Mouse (Mus musculus) frontal cortex, adult (tissue): ENCODE data around the gene Plce1.

Source experiments
- ATAC-seq: cut with Nextera tagmentation; 2 replicates; pipeline ENCODE4 v1.9.2; 2017; ENCODE audit warnings: mild to moderate bottlenecking, moderate library complexity, mixed read lengths; ENCODE audit not compliant: low TSS enrichment

The Plce1 gene

DNA sequence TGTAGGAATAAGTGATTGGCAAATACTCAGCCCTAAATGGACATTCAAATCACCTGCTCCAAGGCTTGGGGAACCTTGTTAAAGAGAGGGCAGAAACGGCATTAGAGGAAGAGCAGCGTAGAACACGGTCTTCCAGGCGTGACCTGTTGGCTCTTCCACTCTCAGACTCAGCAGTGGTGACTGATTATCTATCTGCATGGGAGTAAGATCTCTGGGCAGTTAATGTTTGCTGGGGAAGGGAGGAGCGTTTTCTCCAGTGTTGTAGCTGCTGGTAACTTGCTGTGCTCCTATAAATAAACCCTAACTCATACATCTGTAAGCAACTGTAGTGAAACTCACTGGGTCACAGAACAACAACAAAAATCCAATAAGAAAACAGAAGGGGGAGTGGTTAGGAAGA is 108.6 kb downstream of the Plce1 start:
- ATAC-seq = no peak

DNA sequence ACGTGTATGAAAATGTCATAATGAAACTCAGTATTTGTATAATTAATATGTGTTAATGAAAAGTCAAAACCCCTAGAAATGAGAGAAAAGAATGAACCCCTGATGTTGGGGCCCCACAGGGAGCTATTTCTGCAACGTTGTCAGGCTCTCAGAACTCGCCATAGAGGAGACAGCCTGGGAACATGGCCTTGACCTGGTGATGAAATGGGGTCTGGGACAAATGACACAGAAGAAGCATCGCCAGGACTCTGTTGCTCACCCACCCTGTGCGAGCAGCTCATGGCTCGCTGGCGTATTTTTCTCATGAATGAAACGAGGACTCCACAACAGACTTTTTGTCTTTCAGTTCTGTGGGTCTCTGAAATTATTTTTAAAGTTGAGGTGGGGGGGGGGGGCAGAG is 109.0 kb downstream of the Plce1 start:
- no peak for ATAC-seq

DNA sequence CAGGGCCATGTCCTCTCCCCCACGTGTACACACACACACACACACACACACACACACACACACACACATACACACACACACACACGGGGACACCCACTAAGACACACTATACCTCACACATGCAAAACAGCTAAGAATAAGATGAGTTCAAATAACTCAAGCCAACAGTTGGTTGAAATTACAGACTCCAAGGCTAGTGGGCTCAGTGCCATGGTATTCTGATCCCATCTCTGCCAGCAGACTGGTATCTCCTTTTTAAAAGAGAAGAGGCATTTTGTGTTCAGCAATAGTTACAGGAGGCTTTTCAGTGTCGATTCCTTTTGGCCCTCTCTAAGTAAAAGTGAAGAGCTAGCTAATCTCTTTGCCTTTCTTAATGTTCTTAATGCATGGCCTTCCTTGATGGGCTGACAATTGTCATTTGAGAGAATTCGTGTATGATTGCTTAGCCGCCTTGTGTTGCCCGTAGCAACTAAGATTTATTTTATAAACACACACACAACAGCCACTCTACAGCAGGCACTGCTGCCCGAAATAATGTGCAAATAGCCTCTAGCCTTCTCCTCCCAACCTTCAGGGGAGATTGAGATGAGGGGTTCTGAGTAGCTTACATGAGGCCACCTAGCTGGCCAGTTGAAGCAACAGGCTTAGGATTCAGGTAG is 111.8 kb downstream of the Plce1 start:
- ATAC-seq = no peak

DNA sequence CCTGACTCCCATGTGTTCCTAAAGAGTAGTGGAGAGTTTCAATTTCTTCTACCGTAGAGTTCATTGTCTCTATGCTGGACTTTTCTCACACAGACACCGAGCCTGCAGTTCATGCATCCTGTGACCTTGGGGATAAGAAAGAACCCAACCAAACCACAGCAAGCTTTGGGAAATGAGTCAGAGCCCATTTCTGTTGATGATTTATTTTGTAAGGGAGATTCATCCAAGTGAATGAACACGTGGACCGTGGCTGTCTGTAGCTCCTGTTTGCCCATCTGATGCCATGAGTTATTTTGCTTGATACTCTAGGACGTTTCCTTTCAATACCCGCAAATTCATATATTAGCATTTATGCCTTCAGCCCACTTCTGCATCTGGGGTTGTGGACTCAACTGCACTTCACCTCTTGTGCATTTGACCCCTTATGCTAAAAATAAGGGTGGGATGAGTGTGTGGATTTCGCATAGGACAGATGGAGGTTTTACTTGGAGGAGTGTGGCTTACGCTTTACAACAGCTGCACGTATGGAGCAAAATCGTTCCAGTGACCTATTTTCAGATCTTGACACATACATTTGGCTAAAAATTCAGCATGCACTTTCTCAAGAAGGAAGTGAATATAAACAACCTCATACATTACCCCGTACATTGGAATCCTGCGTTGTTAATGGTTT is 112.5 kb downstream of the Plce1 start:
- peak; percentile 47; the same call in 1 of the 2 replicates for ATAC-seq

DNA sequence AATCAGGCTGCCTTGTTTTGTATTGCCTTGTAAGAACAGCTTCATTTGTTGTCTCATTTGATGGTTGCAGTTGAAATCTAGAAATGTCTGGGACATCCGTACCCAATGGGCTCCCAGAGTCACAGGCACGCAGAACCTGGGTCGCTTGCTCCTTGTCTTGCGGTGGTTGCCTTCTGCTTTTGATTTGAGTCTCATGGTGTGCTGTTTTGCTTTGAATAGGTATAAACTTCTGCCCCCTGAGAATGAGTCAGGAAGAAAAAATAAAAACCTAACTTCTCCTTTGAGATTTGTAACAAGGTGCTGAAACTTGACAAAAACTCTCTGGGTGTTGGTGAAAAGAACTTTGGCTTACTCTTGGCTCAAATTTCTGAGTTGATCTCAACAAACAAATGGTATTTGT is 115.2 kb downstream of the Plce1 start:
- ATAC-seq = no peak

DNA sequence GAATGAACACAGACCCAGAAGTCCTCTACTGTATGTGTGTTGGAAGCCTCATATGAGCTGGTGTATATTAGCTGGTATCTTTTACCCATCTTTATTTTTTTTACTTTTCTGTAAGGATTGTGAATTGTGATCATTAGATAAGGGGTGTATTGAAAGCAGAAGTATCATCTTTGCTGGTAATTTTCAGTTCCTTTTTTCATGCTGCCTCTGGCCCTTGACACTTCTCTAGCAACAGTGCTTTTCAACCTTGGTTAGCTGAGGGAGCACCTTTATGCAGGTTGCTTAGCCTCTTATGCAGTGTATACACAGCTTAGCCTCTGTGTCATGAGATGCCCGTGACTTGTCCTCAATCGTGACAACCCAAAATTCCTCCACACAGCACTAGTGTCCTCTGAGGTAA is 116.5 kb downstream of the Plce1 start:
- ATAC-seq = no peak

DNA sequence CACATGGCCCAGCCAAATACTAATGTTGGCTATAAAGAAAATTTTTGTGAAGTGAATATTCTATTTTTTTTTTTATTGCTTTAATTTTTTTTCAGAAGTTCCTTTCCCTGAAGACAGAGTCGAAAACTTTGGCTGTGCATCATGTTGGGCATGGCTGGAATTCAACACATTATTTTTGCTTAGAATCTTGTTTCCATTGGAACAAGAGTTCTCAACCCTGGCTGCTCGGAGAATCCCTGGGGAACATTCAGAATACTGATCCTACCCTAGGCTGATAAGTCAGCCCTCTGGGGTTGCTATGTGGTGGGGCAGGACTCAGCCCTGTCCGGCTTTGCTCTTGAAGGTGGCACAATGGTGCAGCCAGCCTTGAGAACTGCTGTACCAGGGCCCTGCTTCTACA is 118.1 kb downstream of the Plce1 start:
- no peak for ATAC-seq

DNA sequence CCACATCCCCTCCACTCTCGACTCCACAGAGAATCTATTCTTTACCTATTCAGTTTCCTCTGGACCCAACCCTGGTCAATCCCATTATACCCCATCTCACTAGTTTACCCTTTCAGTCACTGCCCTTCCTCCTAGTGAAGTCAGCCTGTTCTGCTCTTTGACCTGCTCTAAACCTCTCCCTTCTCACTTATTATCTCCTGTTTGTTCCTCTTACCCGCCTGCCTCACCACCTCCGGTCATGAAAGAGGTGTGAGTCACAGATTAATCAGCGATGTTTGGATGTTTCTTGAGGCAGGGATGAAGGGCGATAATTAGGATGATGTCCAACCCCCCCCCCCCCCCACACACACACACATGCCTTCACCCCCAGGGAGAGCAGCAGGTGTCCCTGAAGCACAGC is 120.2 kb downstream of the Plce1 start:
- ATAC-seq = no peak

DNA sequence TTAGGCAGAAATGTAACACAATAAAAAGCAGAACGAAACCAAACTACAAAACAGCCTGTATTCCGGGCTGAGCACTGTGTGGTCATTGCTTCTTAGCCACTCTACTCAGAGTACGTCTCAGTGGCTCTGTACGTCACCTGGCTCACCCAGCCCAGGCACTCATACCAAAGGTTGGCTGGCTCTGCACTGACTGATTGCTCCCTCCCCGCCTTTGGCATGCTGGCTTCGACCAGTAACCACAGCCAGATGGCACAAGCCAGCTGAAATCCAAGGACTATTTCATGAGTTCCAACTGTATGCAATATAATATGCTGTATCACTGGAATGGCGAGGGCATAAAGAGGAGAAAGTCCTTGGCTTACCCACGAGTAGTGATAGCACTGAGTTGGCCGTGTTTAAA is 121.9 kb downstream of the Plce1 start:
- no peak for ATAC-seq

DNA sequence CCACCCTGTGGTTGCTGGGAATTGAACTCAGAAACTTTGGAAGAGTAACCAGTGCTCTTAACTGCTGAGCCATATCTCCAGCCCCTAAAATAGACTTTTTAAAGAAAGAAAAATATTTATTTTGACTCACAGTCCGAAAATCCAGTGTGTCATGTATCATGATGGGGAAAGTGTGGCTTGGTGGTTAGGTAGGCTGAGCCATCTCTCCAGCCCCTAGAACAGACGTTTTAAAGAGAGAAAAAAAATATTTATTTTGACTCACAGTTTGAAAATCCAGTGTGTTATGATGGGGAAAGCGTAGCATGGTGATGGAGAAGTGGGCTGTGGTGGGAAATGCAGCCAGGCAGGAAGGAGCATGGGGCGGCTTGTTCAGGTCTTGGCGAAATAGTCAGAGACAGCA is 126.3 kb downstream of the Plce1 start:
- no peak for ATAC-seq

DNA sequence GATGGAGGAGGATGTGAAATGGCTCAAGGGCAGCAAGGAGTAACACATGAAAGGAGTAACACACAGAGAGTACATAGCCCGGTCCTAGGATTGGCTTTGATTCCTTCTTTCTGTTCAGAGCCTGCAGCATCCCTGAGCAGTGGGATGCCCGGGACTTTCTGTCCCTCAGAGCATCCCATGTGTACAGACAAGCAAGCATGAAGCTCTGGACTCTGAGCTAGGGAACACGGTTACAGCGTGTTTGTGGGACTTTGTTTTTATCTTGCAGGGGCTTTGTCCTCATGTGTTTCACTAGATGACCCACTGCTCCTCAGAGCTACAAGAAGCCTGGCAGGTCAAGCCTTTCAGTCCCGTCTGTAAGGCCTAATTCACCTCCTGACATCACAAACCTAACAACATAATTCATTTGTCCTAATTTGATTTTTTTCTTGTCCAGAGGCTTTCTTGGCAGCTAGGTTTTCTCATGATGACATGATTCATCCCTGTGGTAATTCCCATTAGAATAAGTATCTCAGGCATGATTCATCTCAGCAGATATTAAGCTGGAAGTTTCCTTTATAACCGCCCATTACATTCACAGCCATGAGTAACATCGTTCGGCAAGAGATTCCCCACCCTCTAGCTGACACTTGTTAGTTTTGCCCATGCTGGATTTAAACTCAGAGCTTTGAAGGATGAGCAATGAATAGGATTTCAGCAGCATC is 128.2 kb downstream of the Plce1 start:
- ATAC-seq = no peak

DNA sequence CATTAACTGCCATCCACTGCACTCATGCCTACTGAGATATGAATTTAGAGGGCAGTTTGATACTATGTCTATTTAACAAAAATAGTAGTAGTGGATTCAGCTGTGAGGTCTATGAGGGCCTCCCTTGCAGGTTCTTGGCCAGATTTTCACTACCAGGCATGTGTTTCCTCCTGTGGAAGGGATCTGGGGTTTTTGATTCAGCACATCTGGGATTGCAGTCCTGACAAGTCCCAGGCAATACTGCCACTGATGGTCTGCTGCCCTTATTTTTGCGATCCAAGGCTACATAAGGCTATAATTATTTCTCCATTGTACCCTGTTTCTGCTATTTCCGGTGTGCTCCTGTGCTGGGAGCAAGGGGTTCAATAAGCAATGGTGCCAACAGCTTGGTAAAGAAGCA is 129.4 kb downstream of the Plce1 start:
- ATAC-seq = no peak

DNA sequence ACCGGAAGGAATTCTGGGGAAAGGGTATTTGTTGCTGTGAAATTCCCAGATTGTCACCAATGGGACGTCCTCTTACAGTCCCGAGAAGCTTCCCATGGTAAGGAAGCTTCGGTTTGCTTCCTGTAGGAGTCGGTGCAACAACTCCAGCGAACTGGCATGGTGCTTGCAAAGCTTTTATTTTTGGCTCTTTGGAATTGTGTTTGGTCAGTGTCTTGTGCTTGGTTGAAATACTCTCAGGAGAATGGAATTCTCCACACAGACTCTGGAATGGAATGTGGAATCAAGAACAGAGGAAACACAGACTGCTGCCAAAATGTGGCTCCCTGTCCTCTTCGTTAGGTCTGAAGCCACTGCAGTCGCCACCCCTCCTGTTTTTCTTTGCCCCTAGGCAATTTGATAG is 129.9 kb downstream of the Plce1 start:
- no peak for ATAC-seq

DNA sequence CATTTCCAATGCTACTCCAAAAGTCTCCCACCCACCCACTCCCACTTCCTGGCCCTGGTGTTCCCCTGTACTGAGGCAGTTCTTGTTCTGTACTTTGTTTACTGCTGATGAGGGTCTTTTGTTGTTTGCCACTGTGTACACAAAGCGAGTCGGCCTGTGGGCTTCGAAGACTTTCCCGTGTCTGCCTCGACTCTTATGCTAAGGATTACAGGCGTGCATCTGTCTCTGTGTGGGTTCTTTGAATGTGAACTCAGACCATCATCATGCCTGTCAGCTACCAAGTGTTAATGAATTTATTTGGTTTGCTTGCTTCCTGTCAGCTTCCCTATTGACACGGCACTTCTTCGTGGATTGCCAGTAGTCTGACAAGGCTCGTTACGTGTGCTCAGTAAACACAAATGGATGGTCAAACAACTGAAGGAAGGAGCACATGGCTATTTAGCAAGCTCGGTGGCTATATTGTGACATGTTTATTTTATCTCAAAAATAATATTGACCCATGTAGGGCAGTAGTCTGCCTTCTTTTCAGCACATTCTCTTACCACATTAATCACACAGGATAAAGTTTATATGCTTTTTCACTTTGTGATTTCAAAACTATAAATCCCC is 133.3 kb downstream of the Plce1 start:
- no peak for ATAC-seq

DNA sequence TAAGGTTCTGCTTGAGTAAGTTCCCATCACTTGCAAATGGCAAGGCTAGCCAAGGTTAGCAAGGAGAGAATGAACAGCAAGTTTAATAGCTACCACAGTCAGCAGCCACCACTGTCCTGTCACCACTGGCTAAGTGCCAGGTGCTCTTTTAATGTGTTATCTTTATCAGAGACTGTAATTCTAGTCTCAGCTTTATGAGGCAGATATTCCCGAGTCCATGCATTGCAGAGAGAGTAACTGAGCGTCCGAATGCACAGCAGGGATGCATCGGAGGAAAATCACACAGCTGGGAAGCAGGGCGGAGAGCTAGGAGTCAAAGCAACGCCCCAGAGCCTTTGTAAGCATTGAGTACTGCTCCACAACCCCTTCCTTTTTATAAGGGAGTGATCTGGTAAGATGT is 134.4 kb downstream of the Plce1 start:
- ATAC-seq = no peak

DNA sequence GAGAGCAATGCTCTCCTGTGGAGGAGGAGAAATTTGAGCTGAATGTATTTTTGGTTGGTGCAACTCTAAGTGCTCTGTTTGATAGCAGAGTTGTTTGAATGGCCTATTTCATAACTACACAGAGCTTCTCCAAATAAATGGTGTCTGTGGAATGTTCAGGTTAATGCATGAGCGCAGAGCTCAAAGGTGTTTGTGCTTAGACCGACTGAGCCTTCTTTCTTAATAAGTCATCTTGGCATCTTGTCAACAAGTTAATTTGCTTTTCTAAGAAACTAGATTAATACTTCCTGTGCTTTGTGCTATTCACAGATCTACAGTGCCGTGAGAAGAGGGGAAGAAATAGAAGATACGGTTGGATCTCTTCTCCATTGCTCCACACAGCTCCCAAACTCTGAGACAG is 139.2 kb downstream of the Plce1 start:
- ATAC-seq = no peak

DNA sequence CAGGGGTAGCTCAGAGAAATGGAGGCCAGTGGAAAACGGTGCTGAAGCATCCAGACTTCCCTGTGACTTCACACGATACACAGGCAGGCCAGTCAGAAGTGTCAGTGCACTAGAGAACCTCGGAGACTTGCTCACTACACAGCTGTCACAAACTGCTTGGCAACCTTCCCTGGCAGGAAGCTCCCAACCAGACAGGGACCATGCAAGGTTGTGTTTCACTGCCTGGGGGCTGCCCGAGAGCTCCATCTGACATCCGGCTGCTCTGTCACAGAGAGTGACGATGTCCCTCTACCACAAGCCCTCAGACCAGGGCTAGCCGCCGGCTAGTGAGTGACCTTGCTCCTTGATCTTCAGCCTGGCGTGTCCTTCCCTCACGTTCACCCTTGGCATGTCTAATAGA is 140.6 kb downstream of the Plce1 start:
- ATAC-seq = no peak

DNA sequence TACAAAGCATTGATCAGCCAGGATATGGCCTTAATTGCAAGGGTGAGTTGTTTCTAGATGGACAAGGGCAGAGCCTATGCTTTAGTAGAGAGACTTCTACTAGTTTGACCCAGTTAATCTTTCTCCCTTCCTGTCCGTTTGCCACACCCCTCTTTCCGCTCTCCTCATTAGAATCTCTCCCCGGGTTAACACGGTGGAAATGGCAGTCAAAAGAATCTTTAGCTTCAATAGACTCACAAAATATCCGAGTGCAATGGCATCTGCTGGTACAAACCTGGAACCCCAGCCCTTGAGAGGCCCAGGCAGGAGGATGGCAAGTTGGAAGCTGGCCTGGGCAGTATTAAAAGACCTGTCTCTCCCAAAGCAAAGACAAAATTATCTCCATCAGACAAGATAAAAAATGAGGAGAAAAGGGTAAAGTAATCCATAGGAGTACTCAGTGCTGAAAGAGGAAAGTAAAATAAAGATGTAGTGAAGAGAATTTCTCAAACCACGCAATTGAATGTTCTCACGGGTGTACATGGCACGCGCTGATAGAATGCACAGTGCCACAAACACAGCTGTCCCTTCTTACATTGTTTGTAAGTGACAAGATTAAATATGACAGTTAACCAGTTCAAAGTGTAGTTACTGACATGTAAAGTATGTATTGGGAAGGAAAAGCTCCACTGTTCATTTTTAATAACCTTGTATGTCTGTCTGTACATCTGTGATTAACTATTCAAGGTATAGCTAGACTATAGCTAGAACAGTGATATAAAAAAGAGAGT is 145.5 kb downstream of the Plce1 start:
- no peak for ATAC-seq

DNA sequence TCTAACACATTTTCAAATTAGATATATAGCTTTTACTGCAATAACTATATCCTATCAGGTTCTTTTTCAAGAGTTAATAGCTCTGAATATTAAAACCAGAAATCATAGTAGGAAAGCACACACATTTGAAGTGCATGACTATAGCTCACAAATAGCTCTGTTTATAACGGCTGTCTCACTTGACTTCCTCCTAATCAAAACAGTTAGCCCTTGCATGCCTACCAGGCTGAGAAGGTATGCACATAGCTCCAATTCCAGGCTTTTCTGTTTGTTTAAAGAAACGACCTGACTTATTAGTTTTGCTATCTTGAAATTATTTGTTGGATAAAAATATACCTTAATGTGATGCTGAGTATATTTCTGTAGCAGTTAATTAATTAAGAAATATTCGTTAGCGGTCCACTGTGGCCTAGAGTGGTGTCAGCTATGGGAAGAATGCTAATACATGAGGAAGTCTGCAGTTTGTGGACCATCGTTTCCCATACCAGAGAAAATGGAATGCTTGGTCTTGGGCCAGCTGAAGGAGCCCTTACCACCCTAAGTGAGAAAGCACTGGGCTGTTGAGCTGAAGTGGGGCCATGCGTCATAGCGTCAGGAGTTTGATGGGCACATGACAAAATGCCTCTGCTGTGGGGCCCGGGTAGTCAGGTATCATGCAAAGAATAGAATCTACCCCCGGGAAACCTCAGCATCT is 146.3 kb downstream of the Plce1 start:
- ATAC-seq = no peak

DNA sequence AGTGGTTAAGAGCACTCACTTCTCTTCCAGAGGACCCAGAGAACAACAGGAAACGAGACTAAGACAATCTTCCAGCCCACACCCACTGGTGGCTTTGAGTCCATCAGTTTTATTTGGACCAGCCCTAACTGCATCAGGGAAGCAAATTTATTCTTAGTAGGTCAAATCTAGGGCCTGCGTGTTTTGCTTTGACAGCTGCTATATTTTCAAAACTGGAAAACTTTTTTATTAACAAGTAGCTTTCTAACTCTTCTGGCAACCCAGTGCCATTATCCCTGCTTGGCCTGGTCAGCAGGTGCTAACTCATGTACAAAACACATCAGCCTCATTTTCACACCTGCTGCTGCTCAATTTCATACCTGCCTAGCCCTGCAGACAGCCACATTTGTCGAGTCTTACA is 151.3 kb downstream of the Plce1 start:
- ATAC-seq = no peak

DNA sequence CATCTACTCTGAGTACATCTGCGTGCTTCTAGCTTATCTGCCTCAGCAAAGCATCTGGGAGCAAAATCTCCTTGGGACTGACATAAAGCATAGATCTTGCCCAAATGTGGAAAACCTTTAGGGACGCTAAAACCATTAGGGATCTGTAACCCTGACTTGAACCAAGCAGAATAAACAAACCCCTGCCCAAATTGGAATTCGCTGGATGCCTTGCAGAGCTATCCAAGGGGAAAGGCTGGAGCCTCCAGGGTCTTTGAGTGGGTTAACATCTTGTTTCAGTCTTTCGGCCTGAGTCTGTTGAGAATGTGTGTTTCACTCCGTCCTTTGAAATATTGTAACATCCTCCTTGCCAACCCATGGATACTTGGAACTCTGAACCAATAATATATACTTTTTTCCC is 152.4 kb downstream of the Plce1 start:
- no peak for ATAC-seq

DNA sequence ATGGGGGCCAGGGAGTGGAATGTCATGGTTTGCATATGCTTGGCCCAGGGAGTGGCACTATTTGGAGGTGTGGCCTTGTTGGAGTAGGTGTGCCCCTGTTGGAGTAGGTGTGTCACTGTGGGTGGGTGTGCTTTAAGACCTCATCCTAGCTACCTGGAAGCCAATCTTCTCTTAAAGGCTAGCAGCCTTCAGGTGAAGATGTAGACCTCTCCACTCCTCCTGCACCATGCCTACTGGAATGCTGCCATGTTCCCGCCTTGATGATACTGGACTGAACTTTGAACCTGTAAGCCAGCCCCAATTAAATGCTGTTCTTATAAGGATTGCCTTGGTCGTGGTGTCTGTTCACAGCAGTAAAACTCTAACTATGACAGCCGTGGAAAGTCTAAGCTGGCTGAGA is 158.1 kb downstream of the Plce1 start:
- ATAC-seq = no peak
